Mouse (Mus musculus) kidney, adult 2 months (tissue): ENCODE results near the gene 0610040J01Rik.
A peak's percentile ranks its signal among the peaks of the same experiment; 100 is the strongest.

Experiments
- CTCF ChIP-seq: fragments of 200-500 bp; conservative IDR thresholded peaks from 2 replicates; pipeline ENCODE4 v1.5.1; 2011; ENCODE audit warnings: low read depth, mild to moderate bottlenecking, control low read depth, low read length, moderate library complexity, mixed read lengths; ENCODE audit not compliant: insufficient read depth, insufficient read length
- POLR2A ChIP-seq: fragments of 200-500 bp; IDR thresholded peaks from one replicate; pipeline ENCODE4 v1.6.1; 2011; ENCODE audit warnings: low read depth, low read length, control low read depth

GRCm38 (mm10) chr5:63906149-63907093, 94.3 kb downstream of the 0610040J01Rik start:
- peak; percentile 98 for TF ChIP-seq CTCF
- no peak for TF ChIP-seq POLR2A
